Mouse (Mus musculus) frontal cortex, postnatal 36 days (tissue): ENCODE results near the gene Csta1.
"Not testable (repeated sequence)": the region's sequence is repeated elsewhere in the genome, so short reads cannot be mapped to it uniquely, and the experiment has no call there.

Experiments used
- DNase-seq, 2 experiments: peaks; one replicate each; pipeline ENCODE4 v3.0.0; 2022; ENCODE audit warnings: low spot score in 2 of 2

Gene Csta1

DNA sequence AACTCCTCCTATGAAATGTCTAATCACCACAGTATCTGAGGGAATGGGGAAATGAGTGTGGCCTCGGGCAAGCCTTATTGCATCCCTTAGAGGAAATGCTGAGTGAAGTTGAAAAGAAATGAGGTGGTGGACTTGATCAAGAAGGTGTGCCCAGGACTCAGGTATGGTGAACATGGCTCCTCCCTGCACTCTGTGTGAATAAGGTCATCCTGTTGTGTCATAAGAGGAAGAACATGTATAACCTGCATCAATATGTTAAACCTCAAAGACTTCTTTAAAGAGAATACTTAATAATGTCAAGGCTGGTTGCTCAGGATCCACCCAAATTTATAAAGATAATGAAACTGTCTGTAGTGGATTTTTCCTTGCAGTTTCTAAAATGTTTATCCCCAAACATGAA, at the start of gene Csta1:
Gene Csta1 (minus strand): TSS at position 101 of the 400 bp plus-strand sequence.
- no peak for DNase-seq

DNA sequence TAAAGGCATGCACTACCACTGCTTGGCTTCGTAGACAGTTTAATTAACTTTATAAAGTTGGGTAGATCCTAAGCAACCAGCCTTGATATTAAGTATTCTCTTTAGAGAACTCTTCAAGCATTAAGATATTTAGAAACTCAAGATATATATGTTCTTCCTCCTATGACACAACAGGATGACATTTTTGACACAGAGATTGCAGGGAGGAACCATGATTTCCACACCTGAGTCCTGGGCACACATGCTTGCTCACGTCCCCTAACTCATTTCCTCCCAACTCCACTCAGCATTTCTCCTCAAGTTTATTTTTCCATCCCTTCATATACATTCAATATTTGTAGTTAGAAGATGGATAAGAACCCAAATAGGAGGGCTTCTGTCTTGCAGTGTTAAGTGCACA, 48.9 kb upstream of the Csta1 start:
- no peak for DNase-seq

DNA sequence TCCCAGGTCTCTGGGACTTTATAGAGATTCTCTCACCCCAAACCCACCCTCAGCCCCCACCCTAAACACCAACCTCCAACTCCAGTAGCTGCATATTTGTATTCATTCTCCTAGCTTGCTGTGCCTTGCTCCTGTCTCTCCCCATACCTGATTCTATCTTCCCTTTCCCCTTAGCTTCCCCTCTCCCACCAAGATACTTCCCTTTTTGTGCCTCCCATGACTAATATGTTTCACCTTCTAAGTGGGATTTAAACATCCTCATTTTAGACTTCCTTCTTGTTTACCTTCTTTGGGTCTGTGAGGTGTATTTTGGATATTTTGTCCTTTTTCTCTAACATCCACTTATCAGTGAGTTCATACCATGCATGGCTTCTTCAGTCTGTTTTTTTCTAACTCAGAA, 45.1 kb upstream of the Csta1 start:
- DNase-seq = no peak

DNA sequence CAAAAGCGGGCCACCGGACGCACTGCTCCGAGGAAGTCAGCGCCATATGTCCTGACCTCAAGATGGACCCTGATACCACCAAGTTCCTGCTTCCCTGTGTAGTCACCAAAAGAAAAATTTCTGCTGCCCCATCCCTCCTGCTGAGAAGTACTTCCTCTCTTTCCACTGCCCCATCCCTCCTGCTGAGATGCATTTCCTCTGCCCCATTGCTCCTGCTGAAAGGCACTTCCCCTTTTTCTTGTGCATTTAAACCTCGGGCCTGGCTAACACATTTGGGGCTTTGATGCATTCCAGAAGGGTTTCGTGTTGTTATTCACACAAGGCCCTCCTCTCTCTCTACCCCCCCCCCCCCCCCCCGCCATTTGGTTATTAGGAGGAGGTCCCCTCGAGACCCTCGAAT, 36.8 kb upstream of the Csta1 start:
- DNase-seq = not testable (repeated sequence)

DNA sequence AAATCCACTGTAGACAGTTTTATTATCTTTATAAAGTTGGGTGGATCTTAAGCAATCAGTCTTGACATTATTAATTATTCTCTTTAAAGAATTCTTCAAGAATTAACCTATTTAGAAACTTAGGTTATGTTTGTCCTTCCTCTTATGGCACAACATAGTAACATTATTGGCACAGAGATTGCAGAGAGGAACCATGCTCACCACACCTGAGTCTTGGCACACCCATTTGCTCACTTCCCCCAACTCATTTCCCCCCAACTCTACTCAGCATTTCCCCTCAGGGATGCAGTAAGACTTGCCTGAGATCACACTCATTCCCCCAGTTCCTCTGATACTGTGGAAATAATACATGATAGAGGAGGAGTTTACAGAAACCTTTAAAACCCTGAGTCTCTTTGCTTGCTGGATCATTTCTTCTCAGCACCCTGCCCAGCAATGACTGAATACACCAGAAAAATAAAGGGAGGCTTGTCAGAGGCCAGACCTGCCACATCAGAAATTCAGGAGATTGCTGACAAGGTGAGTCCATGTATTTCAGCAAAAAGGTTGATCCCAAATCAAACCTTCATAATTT, 25.4 kb upstream of the Csta1 start, which contains the start of gene Stfa2l1:
Gene Stfa2l1 (plus strand): TSS at position 410 of the 574 bp plus-strand sequence.
- DNase-seq = no peak

DNA sequence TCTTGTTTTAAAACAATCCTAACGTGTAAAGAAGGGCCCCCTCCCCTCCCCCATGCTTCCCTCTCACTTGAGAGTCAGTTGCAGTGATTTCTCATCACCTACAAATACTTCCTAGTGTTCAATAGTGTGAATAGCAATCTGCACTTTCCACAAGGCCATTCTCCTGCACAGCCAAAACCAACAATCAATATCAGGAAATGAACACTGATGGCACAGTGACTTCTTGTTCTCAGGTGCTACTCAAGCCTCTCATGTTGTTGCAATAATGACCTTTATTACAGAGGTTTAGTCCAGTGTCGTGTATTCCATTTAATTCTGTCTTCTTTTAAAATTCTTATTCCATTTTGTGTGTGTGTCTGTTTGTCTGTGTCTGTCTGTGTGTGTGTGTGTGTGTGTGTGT, 7.2 kb upstream of the Csta1 start:
- DNase-seq = no peak

DNA sequence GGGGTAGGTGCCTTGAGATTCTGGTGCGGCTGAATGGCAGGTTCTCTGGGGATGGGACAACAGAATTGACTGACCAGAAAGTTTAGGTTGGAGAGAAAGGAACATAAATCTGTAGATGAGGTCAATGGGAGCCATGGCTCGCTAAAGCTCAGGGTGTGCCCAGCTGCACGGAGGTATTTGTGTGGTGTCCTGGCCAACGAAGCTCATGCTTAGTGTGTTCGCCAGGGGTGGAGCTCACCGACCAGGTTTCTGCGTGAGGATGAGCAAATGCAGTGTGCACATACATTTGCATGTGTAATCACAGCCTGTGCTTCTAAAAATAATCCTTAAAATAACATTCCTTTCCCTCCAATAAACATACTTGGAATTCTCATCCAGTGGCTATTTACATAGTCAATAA, 2.9 kb downstream of the Csta1 start:
- DNase-seq = no peak

DNA sequence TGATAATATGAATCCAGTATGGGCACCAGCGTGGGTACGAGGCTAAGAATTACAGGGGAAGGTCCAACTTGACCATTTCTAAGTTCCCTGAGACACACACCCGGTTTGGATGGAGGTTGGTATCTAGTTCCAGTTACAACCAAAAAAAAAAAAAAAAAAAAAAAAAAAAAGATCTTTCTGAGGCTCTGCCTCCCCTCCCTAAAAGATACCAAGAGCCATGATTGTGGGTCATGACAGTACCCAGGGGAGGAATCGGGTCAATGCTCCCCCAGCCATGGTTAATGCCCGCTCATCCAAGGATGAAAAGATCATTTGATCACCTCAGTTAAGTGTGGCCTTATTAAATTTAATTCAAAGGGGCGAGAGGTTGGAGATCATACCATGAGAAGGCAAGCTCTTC, 15.3 kb downstream of the Csta1 start:
- not testable (repeated sequence) for DNase-seq

DNA sequence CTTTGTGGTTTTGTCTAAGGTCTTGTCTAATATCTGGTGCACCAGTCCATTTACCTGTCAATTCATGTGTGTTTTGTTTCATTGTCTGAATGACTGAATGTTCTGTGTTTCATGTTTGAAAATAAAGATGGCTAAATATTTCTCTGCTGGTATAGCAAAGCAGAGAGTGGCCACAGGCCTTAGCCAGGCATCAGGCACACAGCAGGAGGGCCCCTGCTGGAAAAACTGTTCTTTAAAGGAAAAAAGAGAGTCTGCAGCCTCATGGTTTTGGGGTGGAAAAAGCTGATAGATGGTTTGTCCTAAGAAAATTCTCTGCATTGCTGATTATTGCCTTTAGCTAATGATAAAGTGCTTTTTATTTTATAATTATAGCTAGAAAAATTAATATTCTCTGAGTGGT, 19.6 kb downstream of the Csta1 start:
- not testable (repeated sequence) for DNase-seq

DNA sequence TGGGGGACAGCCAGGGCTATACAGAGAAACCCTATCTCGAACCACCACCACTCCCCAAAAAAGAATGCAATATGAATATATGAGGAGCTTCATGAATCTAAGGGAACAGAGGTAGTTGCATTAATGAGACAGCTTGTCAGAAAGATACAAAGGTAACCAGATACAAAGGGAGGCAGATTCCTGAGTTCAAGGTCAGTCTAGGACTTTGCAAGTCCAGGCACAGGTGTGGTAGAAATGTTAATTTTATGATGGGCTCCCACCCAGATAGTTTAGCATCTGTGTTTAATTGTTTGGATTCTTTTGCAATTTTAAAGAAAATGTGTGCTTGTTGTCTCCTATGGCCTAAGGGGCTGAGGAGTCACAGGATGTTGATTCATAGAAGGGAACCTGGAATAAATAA, 28.8 kb downstream of the Csta1 start:
- DNase-seq = no peak

DNA sequence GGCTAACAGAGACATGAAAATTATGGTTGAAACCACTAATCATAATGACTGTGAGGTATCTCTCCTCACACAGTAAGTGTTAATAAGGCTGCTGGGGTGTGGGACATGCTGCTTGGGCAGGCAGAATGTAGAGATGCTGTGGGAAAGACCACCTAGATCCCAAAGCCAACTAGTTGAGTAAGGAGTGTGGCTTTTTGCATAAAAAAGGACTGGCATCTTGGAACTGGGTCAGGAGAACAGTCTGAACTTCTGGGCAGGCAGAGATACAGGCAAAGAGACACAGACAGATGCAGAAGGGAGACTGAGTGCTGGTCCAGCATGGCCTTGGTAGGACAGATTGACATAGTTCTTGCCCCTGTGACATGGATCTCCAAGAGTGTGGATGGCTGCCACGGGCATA, 29.5 kb downstream of the Csta1 start:
- no peak for DNase-seq

DNA sequence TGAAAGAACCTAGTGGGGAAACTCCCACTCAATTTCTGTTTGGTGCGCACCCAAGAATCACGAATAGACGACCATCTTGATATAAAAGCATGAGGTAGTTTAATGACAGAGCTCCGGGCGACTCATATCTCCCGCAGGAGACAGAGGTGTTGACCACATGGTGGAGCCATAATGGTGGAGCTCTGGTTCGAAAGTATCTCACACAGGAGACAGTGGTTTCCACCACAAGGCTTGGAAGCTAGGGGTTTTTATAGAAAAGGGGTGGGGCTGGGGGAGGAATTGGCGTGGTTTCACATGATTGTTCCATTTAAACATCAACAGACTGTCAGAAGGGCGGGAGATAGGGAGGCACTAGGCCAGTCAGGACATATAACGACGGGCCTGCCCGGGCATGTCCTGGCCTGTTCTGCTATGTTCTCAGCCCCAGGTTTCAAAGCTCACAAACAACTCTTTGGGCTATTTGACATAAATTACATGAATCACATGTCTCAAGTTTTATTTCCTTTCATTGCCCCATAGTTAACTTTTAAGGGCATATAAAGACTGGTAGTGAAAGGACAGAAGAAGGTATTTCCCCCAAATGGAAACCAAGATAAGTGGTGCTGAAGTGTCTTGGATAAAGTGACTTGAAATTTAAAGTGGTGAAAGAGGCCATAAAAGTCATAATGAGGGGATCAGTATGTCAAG, 33.1 kb downstream of the Csta1 start:
- not testable (repeated sequence) for DNase-seq

DNA sequence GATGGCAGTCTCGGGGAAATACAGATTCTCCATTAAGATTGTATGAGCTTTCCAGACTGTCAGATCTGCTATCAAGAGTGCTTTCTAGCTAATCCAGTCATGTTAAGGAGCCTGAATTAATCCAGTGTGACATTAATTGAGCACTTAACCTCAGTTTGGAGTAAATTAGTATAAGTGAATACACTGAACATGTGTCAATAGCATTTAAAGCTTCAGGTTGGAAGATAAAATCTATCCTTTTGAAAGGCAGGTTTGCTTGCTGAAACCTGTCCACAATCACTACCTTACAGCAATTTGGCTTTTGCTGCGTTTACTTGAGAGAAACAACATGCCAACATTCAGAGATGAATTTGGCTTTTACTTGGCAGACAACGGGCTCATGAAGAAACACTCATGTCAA, 37.0 kb downstream of the Csta1 start:
- DNase-seq = no peak

DNA sequence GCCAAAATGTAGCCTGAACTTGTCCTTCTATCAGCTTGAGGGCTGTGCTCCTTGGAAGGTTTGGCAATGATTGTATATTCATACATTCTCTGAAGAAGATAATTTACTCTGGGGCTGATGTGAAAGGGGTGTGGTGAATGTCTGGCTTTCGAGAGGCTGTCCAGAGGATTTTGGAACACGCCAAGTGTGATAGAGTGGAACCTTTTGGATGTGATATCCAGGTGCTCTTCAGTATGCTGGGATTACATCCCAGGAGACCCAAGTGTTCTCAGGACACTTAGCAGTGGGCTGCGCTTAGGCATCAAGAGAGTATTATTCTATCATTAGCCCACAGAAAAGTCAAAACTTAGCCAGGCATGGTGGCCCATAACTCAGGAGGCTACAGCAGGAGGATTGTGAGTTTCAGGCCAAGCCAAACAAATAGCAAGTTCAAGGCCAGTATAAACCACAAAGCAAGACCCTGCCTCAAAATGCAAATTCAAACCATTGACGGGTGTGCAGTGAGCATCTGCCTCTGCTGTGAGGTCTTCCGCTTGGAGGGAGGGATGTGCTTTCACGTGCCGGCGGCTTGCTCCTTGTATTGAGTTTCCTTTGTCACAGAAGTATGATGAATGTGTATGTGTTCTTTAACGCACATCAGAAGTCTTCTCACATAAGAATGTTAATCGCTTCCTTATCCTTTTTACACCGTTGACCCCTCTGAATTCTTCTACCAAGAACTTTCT, 40.1 kb downstream of the Csta1 start:
- DNase-seq = no peak

DNA sequence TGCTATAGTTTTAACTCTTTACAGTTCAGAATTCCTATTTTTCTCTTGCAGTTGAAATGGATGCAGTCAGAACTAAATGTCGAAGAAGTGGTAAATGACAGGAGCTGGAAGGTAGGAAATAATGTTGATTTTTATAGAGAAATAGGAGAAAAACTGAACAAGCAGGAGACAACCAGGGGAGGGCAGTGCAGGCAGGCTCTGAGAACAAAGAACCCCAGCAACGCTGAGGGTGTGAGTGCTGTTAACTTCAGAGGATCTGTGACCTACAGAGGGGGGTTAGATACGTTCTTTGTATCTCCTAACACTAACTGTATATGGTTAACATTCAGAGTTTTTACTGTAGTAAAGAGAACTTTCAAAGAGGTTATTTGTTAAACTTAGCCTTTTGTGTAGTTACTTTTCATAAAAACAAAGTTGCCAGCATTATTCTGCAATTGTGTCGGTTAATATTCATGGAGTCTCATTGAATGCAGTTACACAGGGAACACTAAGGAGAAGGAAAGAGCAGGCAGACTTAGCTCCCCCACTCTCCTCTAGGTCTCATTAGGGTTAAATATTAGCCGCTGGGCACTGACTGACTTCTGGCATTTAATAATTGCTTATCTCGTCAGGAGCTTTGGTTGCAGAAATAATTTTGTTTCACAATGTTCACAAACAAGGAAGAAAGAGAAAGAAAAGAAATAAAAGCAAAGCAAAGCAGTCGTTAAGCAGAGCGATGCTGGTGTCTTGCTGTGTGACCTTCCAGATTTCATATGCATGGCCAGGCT, 41.0 kb downstream of the Csta1 start:
- DNase-seq = no peak

DNA sequence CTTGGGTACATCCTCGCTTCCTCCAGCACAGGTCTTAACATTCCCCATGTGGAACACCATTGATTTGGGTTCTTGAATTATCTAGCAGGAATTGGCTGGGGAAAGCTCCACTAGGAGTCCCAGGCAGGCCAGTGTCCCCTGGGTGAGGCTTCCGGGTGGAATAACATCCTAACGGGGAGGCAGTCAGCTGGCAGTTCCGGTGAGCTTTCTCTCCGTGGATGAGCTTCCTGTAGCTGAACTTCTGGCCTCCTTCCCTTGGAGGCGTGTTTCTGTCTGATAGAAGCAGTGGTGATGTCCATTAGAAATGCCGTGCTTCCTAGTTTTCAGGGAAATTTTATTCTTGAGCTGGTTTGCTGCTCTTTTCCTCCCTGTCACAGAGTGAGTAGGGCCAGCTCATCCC, 42.0 kb downstream of the Csta1 start:
- no peak for DNase-seq

DNA sequence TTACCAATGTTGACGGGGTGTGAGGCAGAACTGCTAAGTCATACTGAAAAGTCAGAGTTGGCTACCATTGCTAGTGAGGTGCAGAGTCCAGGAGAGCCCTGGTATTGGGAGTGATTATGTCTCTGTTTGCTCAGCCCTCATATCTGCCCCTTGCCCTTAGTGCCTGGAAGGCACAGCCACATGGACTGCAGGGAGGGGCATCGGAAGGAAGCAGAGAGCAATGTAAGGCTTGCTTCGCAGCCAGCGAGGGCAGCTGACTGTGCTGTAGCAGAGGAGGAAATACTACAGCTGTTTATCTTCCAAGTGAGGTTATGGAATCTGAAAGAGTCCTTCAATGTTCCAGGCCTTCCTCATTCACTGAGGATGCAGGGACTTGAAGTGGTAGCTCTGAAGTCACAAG, 43.2 kb downstream of the Csta1 start:
- no peak for DNase-seq

DNA sequence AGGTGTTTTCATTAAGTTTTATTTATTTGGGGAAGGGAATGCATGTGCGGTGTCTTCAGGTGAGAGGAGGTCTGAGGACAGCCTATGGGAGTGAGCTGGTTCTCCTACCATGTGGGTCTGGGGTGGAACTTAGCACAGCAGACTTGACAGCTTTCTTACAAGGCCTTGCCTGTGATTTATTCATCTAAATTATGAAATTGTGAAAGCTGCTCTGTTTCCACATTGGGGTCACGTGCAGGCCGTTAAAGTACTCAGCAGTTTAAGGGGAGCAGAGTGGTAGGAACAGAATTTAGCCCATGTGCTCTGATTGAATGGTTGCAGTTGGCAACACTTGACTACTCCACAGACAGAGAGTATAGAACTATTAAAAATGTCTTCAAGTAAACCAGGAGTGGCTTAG, 51.1 kb downstream of the Csta1 start:
- no peak for DNase-seq

DNA sequence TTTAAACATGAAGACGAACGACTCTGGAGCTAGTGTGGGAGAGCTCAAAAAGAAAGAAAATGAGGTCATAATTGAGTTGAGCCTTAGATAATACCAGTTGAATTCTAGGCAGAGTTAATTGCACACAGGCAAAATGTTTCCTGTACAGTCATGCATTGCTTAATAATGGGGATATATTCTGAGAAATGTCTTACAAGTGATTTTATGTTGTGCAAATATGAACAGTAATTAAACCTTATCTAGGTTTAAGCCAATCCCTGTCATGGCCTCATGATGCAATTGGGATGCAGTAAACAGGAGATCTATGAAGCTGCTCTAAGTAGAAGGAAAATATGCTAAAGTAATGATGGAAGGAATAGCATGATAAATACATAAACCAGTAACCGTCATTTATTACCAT, 56.3 kb downstream of the Csta1 start:
- DNase-seq = no peak

DNA sequence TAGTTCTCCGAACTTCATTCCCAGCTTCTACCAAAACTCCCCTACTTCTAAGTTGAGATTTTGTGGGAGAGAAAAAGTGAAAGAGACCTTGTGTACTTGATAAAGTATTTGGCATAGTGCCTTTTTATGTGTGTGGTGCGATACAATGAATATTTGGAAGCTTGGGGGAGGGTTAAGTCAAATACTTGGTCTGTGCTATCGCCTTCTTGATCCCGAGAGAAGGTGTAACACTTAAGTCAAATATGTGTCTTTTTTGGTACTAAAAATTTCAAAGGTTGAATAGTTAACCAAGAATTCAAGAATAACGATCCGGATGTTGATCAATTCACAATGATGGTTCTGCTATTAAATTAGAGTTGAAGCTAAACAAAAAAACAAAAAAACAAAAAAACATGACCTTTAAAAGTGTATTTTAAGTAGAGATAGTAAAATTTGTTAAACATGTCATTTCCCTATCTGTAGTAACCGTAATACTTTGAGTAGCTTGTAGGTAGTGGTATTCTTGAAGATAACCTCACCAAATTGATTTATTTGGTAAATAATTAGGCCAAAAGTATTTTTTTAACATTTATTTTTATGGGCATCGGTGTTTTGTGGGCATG, 58.5 kb downstream of the Csta1 start:
- DNase-seq = no peak

DNA sequence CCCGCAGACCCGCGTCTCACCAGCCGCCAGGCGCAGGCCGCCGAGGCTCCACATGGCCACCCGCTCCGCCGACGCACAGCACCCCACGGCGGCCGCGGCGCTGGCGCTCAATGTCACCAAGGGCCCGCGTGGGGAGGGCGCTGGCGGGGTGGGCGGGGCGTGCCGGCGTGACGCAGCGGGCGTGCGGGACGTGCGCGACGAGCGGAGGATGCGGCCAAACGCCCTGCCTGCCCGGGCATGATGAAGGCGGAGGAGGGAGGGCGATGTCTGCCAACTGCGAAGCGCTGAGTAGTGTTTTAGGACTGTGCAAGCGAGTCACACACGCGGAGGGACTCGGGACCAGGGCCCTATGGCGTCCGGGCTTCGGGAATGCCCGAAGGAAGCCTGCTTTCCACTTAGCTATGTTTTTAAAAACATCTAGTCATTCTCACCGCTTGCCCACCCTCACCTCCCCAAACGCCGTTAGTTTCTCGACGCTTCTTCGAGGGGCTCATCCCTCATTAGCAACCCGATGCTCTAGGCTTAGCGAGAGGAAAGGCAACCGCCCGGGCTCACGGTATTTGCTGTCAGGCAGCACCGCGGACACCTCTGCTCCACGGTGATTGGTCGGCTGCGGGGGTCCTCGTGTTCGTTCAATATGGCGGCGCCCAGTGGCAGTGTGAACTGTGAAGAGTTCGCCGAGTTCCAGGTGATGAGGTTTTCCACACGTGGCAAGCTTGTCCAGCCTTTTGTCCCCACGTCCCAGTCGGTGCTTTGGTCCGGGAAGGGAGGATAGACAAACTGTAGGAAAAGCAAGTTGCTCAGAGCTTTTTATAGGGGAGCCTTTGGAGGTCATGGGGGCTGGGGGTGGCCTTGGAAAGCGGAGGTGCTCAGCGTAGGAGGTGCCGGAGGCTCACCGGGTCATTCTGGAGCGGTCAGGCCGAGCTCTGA, 59.3 kb downstream of the Csta1 start, which contains the start of the genes Fam162a and Ccdc58:
Gene Fam162a (minus strand): TSS at position 145 of the 930 bp plus-strand sequence.
Gene Ccdc58 (plus strand): TSS at position 236 of the 930 bp plus-strand sequence.
- DNase-seq = peak; percentile 92 to 93
